Mouse (Mus musculus) mesoderm, embryonic 11.5 days (tissue): Measurements from ENCODE around the gene Arl9.
"Not testable (repeated sequence)": the region's sequence is repeated elsewhere in the genome, so short reads cannot be mapped to it uniquely, and the experiment has no call there.

Source experiments
- DNase-seq: peaks from one replicate; pipeline ENCODE4 v3.0.0-alpha.2; 2012; ENCODE audit warnings: low read depth, low spot score

Gene Arl9

DNA sequence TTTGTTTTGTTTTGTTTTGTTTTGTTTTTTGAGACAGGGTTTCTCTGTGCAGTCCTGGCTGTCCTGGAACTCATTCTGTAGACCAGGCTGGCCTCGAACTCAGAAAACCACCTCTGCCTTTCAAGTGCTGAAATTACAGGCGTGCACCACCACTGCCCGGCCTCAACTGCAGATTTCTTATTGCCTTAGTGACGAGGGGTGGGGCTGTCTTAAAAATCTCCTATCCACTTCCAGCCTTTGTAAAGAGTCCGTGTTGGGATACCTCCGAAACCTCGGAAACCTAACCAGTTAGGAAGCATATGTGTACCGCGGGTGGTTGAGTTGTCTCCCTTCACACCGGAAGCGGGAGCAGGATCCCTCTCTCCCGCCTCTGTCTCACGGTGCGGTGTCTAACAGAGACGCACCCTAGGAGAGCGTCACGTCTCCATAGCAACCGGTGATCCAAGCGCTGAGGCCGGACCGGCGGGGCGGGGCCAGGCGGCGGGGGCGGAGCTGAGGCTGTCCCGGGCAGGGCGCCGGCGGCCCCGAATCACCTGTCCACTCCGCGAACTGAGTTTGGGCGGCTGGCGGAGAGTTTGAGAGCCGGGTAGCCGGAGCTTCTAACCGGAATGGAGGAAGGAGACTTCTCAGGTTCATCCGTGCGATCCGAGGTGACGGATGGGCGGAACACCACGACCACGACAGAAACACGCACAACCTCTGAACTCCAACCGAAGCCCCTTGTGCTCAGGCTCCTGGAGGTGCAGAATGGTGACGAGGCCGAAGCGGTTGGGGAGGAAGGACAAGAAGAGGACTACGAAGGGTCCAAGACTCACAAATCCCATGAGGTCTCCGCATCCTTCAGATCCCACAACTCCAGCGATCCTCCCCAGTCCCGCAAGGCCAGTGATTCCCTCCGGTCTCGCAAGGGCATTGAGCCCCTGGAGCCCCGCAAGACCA is 12.0 kb downstream of the Arl9 start, which contains the start of gene Thegl:
Gene Thegl, plus strand, starts transcription at position 480 of the 939 bp plus-strand sequence.
- peak; percentile 90 for DNase-seq

DNA sequence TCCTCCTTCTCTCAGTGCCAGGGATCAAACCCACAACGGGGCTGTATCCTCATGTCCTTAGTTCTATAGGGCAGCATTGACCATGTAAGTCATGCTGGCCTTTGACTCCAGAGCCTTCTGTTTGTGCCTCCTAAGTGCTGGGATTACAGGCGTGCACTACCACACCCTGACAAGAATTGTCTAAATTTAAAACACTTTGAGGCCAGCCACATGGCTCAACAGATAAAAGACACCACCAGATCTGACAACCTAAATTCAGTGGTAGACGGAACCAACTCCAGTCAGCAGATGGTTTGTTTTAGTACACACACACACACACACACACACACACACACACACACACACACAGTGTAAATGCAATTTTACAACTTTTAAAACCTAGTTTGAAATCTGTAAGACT is 24.2 kb downstream of the Arl9 start:
- no peak for DNase-seq

DNA sequence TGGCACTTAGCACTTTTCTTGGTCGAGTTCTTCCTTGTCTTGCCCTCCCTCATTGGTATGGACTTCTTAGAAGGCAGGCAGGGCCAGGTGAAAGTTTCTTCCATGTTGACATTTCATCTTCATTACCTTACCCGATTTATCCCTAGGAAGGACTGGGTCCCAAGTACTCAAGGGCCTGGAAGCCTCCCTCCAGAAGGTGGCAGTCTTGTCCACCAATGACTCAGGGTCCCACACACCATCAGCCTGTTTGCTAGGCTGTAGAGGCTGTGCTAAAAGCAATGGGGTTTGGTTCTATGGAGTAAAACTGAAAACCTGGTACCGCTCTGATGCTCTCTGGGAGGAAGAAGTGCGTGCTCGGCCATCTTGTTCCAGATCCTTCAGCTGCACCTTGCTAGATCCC is 25.9 kb downstream of the Arl9 start:
- DNase-seq: peak; percentile 12

DNA sequence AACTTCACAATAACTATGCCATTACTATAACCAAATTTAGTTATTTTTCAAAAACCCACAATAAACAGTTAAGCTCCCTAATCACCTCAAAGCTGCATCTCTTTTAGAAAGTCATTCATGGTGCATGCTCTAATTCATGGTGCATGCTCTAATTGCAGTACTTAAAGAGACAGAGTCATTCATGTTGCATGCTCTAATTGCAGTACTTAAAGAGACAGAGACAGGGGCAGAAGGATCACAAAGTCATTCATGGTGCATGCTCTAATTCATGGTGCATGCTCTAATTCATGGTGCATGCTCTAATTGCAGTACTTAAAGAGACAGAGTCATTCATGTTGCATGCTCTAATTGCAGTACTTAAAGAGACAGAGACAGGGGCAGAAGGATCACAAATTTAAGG is 31.2 kb downstream of the Arl9 start:
- DNase-seq: not testable (repeated sequence)

DNA sequence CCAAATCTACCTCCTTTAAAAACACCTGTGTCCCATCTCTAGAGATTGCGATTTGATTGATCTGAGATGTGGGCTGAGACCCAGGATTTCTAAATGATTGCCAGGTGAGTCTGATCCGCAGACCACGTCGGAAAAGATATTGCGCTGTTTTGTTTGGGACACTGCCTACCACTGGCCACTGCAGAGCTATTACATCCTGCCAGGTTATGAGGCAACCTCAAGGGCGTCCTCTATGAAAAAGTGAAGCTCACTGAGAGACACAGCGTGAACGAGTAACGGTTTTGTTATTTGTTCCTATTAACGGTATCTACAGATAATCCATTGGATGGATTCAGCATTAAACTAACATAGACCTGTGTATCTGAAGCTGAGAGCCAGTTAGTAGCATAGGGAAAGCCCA is 34.6 kb downstream of the Arl9 start:
- no peak for DNase-seq

DNA sequence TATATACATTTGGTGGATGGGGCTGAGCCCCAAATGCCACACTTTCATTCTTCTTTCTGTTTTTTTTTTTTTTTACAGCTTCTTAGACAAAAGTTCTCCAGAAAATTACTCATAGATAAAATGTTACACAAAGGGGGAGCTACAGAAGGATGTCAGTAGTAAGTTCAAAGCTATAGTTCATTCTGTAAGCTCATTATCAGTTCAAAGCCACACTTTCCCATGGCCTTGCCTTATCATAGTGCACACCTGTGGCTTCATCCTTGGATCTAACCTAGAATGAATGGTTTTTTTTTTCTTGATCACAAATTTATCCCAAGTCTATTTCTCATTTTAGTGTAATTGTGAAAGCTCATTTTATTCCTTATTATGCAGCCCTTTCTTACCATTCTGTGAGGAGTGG is 35.5 kb downstream of the Arl9 start:
- no peak for DNase-seq

DNA sequence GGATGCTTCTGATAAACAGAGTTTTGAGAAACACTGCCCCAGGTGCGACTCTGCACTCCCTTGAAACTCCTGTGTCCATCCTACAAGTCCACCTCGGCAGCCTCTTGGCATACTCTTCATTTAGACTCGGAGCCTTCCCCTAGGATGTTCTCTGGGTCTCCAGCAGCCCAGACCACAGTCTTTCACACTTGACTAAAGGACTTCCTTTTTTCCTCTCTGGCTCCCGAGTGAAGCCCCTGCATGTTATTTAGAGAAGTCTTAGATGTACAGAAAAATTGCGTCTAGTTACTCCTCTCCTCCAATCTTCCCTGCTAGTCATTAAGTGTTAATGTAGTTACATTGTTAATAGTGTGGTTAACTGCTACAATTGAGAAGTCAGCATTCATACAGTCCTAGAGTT is 40.5 kb downstream of the Arl9 start:
- no peak for DNase-seq

DNA sequence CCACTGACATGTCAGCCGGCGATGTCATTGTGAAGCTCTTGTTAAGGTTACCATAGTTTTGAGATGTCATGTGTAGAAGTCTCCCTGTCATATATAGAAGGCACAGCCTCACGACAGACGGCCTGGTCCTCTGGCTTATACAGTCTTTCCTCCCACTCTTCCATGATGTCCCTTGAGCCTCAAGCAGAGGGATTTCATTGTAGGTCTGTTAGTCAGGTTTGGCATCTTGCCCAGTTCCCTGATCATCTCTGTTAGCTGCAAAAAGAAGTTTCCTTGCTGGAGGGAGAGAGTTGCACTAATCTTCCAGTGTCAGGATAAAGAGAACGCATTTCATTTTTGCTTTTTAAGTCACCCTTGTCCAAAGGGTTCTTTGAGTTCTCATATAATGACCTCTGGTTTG is 48.8 kb downstream of the Arl9 start:
- no peak for DNase-seq

DNA sequence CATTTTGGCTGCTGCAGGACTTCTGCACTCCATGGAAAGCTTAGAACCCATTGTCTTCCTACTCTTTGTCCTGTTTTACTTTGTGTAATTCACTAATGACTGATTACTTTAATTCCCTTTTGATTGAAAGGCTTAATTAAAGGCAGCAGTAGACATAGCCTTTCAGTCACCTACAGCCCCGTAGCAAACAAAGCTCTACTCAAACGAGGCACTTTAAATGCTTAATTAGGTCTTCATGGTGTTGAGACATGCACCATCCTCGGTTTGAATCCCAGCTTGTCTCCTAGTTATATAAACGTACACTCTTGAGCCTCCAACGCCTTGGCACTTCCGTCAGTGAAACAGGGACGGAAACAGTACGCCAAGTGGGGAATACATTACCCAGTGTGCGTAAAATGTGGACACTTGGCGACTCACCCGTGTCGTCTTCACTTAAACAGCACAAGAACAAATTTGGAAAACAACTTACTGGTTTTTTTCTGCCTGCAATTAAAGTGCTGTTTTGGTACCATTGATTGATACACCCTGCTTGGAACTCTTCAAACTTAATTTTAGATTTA is 53.1 kb downstream of the Arl9 start:
- no peak for DNase-seq
